Mouse (Mus musculus) small intestine, adult 2 months (tissue): Measurements from ENCODE around the gene Ghrh.

Source experiments
- CTCF ChIP-seq: fragments of 200-500 bp; IDR thresholded peaks from 2 replicates; pipeline ENCODE4 v1.5.1; 2012; ENCODE audit warnings: low read depth, mild to moderate bottlenecking, control low read depth, inconsistent platforms, low read length, moderate library complexity, mixed read lengths; ENCODE audit not compliant: insufficient replicate concordance, insufficient read length; ENCODE audit errors: extremely low read depth
- POLR2A ChIP-seq: fragments of 200-500 bp; IDR thresholded peaks from 2 replicates; pipeline ENCODE4 v1.6.1; 2012; ENCODE audit warnings: low read depth, mild to moderate bottlenecking, control low read depth, inconsistent platforms, low read length, moderate library complexity

GRCm38 (mm10) chr2:157366762-157367161, 19.5 kb upstream of the Ghrh start:
- TF ChIP-seq POLR2A (no peak), CTCF (no peak)
